Mouse (Mus musculus) thymus, postnatal 0 days (tissue): ENCODE results near the gene Sncg. TPM values are rescaled to one million over a fixed set of nuclear protein-coding genes. Genes with fewer than 3 reads are reported as not detected.

ENCODE experiments used
- DNase-seq: peaks from one replicate; pipeline ENCODE4 v3.0.0-alpha.2; 2015; ENCODE audit warnings: low spot score
- polyA plus RNA-seq: library from polyadenylated mRNA; unstranded; fragments of >200 nt; fragmentation: Nextera tagmentation; extraction: Ambion mirVana; gene quantifications from 2 replicates; pipeline ENCODE4 v1.2.1, GENCODE M21; 2015

Sncg gene
- polyA plus RNA-seq, 1 experiment from 2014 or later: 7.8 TPM

- DNase-seq: no peak
These were observed 31.5 kb downstream of the Sncg start for GRCm38 (mm10) chr14:34343078-34343477.

DNA sequence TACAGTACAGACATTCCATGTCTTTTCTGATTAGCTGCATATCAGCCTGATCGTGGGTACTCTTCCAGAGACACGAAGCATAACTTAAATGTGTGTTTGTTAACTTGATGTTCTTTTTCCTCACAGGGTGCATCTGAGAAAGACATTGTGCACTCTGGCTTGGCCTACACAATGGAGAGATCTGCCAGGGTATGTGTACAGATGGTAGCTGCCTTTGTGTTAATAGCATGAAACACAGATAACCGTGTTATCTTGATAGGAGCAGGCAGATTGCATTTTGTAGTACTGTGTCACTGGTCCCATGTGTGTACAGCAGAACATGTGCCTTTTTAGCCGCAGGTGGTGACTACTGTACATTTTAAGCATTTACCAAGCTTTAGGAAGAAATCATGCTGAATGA, 32.6 kb downstream of the Sncg start:
- DNase-seq: no peak

GRCm38 (mm10) chr14:34339446-34339845, 35.1 kb downstream of the Sncg start:
- DNase-seq: no peak

DNA sequence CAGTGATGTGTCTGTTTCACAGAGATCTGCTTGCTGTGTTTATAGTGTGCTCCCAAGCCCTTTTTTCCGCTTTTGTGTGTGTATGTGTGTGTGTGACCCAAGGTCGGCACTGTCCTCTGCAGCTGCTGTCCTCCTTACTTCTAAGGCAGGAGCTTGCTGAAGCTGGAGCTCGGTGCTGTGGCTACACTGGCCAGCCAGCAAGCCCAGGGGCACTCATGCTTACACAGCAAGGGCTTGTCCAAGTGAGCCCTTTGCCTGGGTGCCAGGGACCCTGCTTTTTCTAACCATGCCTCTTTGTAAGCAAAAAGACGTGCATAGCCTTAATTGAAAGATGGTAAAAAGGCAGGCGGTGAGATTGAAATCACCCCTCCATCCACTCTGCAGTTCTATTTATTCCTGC, 42.1 kb downstream of the Sncg start:
- no peak for DNase-seq

DNA sequence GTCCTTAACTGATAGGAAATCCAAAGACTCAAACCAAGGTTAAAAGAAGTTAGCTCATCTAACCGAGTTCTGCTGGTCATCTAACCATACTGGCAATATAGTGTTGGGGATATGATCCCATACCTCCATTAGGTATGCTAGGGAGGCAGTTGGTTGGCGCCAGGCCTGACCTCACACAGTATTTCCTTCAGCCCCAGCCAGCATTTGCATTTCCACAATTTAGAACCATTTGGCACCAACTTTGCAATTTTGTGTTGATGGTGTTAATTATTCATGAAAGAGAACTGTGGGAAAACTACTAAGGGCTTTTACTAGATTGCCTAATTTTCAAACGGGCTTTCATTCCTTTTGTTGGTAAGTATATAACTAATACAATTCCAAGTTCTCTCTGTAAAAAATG, 42.7 kb downstream of the Sncg start:
- DNase-seq: no peak

- no peak for DNase-seq
These were observed 43.9 kb downstream of the Sncg start for GRCm38 (mm10) chr14:34330657-34331158.

DNA sequence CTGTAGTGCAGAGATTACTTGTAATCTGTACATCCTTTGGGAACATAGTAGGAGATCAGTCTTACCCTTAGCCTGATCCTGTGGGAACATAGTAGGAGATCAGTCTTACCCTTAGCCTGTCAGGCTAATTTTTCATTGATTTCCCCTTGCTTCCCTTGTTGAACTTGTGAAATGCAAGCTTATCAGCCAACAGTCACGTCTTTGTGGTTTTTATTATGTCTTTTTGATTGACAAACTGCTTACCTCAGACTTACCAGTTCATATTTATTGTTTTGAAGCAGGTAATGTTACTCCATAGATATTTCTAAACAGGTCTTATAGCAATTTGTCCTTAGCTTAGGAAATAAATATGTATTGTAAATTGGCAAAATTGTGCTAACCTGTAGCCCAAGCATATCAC, 47.0 kb downstream of the Sncg start:
- no peak for DNase-seq

GRCm38 (mm10) chr14:34326606-34327005, 48.0 kb downstream of the Sncg start:
- DNase-seq: no peak

- DNase-seq: no peak
These were observed 51.0 kb downstream of the Sncg start for GRCm38 (mm10) chr14:34323576-34324085.

Other genes with a start within 250 kb of the Sncg start
- 0.08 TPM in 1 of 2 replicates, not detected in the other for gene Npy4r, start 222.3 kb downstream of the Sncg start, polyA plus RNA-seq
- gene Gprin2, start 173.1 kb downstream of the Sncg start, polyA plus RNA-seq: 0.09 and 0.14 TPM in 2 replicates
- gene Syt15, start 155.2 kb downstream of the Sncg start, polyA plus RNA-seq: 0.22 and 0.38 TPM in 2 replicates
- gene Shld2, start 64.3 kb downstream of the Sncg start, polyA plus RNA-seq: 16.5 and 22.6 TPM in 2 replicates
- gene Glud1, start 64.1 kb downstream of the Sncg start, polyA plus RNA-seq: 56.6 and 65.6 TPM in 2 replicates
- gene Fam25c, start 19.4 kb downstream of the Sncg start, polyA plus RNA-seq: 2.7 and 4.5 TPM in 2 replicates
- gene Mmrn2, start 676 bp upstream of the Sncg start, polyA plus RNA-seq: 2.9 and 3.3 TPM in 2 replicates
- gene Bmpr1a, start 128.6 kb upstream of the Sncg start, polyA plus RNA-seq: 8.2 and 8.3 TPM in 2 replicates
- gene 9230112D13Rik, start 148.0 kb upstream of the Sncg start, polyA plus RNA-seq: not detected in 2 replicates
- 0.29 and 0.39 TPM in 2 replicates for gene Ldb3, start 213.9 kb upstream of the Sncg start, polyA plus RNA-seq
- not detected in 2 replicates for gene Opn4, start 225.4 kb upstream of the Sncg start, polyA plus RNA-seq